9 mouse cellular contexts compared by ENCODE assay signal in genomic region chr13:73505686-73506467, GRCm38 (mm10). TPM values are rescaled to one million over a fixed set of nuclear protein-coding genes. Genes with fewer than 3 reads are reported as not detected.
DNase-seq lines count a peak whose midpoint lies in the region; ATAC-seq lines count a peak whose summit lies in the region.
"Had no signal": no experiment of that assay in that cellular context is flagged by ENCODE, and none has a peak within 500 bp of the region (broad histone marks: within the 10 kb centered on the region; RNA-seq: fewer than 3 reads in every experiment).

No protein-coding gene starts in this region.

- H3K9ac ChIP-seq in midbrain, embryonic 16.5 days (ENCODE audit: low read depth, low read length) = no peak overlapping the region

- no peaks in the 10 kb centered on the region for H3K4me1 ChIP-seq in limb, embryonic 10.5 days
- H3K4me1 ChIP-seq in midbrain, embryonic 16.5 days (ENCODE audit: control insufficient read depth, insufficient read depth, low read length) = no peaks in the 10 kb centered on the region

- H3K4me3 ChIP-seq in limb, embryonic 10.5 days = no peak overlapping the region
- no peak overlapping the region for H3K4me3 ChIP-seq in midbrain, embryonic 16.5 days (ENCODE audit: low read depth, low read length)

- peak; percentile 56 to 57 for DNase-seq in urinary bladder, adult 18-20 months (ENCODE audit: low spot score in 2 of 2)
- DNase-seq in urinary bladder, postnatal 10 days (ENCODE audit: low spot score) = no peak
- DNase-seq in embryo, embryonic 11.5 days (ENCODE audit: low read depth, low spot score) = peak; percentile 58
- peak; percentile 84 for DNase-seq in kidney, adult 18-20 months
- peak; percentile 76 for DNase-seq in limb, embryonic 10.5 days (ENCODE audit: low spot score)
- DNase-seq in spleen, postnatal 14 days (ENCODE audit: low spot score in 2 of 2) = peak; percentile 68 to 82

- peaks cover 83% of the 10 kb centered on the region for H3K36me3 ChIP-seq in limb, embryonic 10.5 days
- H3K36me3 ChIP-seq in midbrain, embryonic 16.5 days (ENCODE audit: control insufficient read depth, insufficient read depth, low read length) = peaks cover 23% of the 10 kb centered on the region
- H3K36me3 ChIP-seq: G1E had no signal

- no peaks in the 10 kb centered on the region for H3K27me3 ChIP-seq in limb, embryonic 10.5 days (ENCODE audit: low read depth, poor library complexity, severe bottlenecking)
- H3K27me3 ChIP-seq in midbrain, embryonic 16.5 days (ENCODE audit: control insufficient read depth, insufficient read depth, low read depth, low read length) = no peaks in the 10 kb centered on the region

- no peaks in the 10 kb centered on the region for H3K9me3 ChIP-seq in limb, embryonic 10.5 days (replicated peaks)
- no peaks in the 10 kb centered on the region for H3K9me3 ChIP-seq in midbrain, embryonic 16.5 days (replicated peaks; ENCODE audit: control insufficient read depth, low read length, poor library complexity, severe bottlenecking)
- H3K9me3 ChIP-seq: G1E had no signal

- no peak overlapping the region for H3K4me2 ChIP-seq in midbrain, embryonic 16.5 days (ENCODE audit: low read length)

- H3K27ac ChIP-seq in limb, embryonic 10.5 days = no peak overlapping the region
- H3K27ac ChIP-seq in midbrain, embryonic 16.5 days (ENCODE audit: low read length) = no peak overlapping the region

- peak; percentile 84 for ATAC-seq in granulocyte monocyte progenitor cell, adult 5-6 weeks (replicated peaks; ENCODE audit: poor library complexity, severe bottlenecking)
- ATAC-seq in midbrain, embryonic 16.5 days = peak; percentile 83

- WGBS in limb, embryonic 10.5 days = 72% methylated on average over 7 of the region's 7 CpGs
- 68% methylated on average over 7 of the region's 7 CpGs for WGBS in midbrain, embryonic 16.5 days

RNA-seq across cellular contexts. Expression of gene Slc6a3, which starts 30.7 kb away (rescaled TPM):
- not detected in 2 replicates for total RNA-seq in granulocyte monocyte progenitor cell, adult 5-6 weeks (2014; fragmentation: Nextera tagmentation)
- total RNA-seq in granulocyte monocyte progenitor cell, adult 5-6 weeks (2017) = not detected in 2 replicates
- not detected in 2 replicates for polyA plus RNA-seq in limb, embryonic 10.5 days (2016; fragmentation: Nextera tagmentation; extraction: Ambion mirVana)
- polyA plus RNA-seq in midbrain, embryonic 16.5 days (2015; fragmentation: Nextera tagmentation; extraction: Ambion mirVana) = 5.5 and 10.5 TPM in 2 replicates
- total RNA-seq: G1E had no signal
- polyA plus RNA-seq: G1E had no signal

RNA-seq across cellular contexts. Expression of gene Lpcat1, which starts 38.9 kb away (rescaled TPM):
- 16.0 and 19.0 TPM in 2 replicates for total RNA-seq in granulocyte monocyte progenitor cell, adult 5-6 weeks (2014; fragmentation: Nextera tagmentation)
- total RNA-seq in granulocyte monocyte progenitor cell, adult 5-6 weeks (2017) = 19.8 and 32.3 TPM in 2 replicates
- 51.5 and 56.7 TPM in 2 replicates for polyA plus RNA-seq in limb, embryonic 10.5 days (2016; fragmentation: Nextera tagmentation; extraction: Ambion mirVana)
- polyA plus RNA-seq in midbrain, embryonic 16.5 days (2015; fragmentation: Nextera tagmentation; extraction: Ambion mirVana) = 75.7 and 78.3 TPM in 2 replicates
- polyA plus RNA-seq: G1E had no signal
